25 mouse cellular contexts compared by ENCODE assay signal in genomic region chr11:50279005-50279404, GRCm38 (mm10). TPM values are rescaled to one million over a fixed set of nuclear protein-coding genes. Genes with fewer than 3 reads are reported as not detected.
DNase-seq lines count a peak whose midpoint lies in the region; ATAC-seq and TF ChIP-seq lines count a peak whose summit lies in the region.
"Had no signal": no experiment of that assay in that cellular context is flagged by ENCODE, and none has a peak within 500 bp of the region (broad histone marks: within the 10 kb centered on the region; RNA-seq: fewer than 3 reads in every experiment).

No protein-coding gene starts in this region.

- no peaks in the 10 kb centered on the region for H3K4me1 ChIP-seq in lung, embryonic 14.5 days (ENCODE audit: insufficient read depth)
- H3K4me1 ChIP-seq in lung, adult 2 months (ENCODE audit: control insufficient read depth, insufficient read depth, low read length), result peaks cover 8% of the 10 kb centered on the region
- H3K4me1 ChIP-seq in embryonic facial prominence, embryonic 15.5 days, result peaks cover 14% of the 10 kb centered on the region; the same call in 1 of the 2 replicates
- H3K4me1 ChIP-seq in stomach, embryonic 16.5 days (ENCODE audit: control insufficient read depth, insufficient read depth, low read length), result peaks cover 14% of the 10 kb centered on the region
- H3K4me1 ChIP-seq: forebrain, embryonic 10.5 days; hindbrain, embryonic 13.5 days had no signal

- 0 out of 2 replicates have a peak, but pooled peaks have one; percentile 14 for ATAC-seq in lung, embryonic 14.5 days (ENCODE audit: insufficient read depth)
- no peak for ATAC-seq in embryonic facial prominence, embryonic 15.5 days (ENCODE audit: insufficient number of reproducible peaks, low FRiP score, low TSS enrichment, low read depth)
- ATAC-seq in stomach, embryonic 16.5 days (ENCODE audit: insufficient read depth, low FRiP score), result no peak
- ATAC-seq: activated CD4-positive, CD25-positive, alpha-beta regulatory T cell, adult 4 months; forebrain, embryonic 16.5 days; hindbrain, postnatal 0 days; Patski had no signal

- no peak overlapping the region; the same call in 1 of the 2 replicates for H3K27ac ChIP-seq in lung, embryonic 14.5 days (ENCODE audit: low read depth)
- 0 out of 2 replicates have a peak overlapping the region, but pooled peaks have one; percentile 1 for H3K27ac ChIP-seq in embryonic facial prominence, embryonic 15.5 days (replicated peaks)
- peak overlapping the region; percentile 81 for H3K27ac ChIP-seq in stomach, embryonic 16.5 days (ENCODE audit: low read length)
- H3K27ac ChIP-seq: forebrain, embryonic 10.5 days; gastrocnemius, adult 2 months; heart, embryonic 15.5 days; hindbrain, embryonic 13.5 days; hindbrain, postnatal 0 days had no signal

- TF ChIP-seq POLR2A in lung, adult 2 months (IDR thresholded peaks at IDR 0.05; ENCODE audit: borderline replicate concordance, extremely low read depth, low read depth, low read length), result no peak

- WGBS in lung, embryonic 14.5 days, result 70% methylated on average over 4 of the region's 4 CpGs
- 65% methylated on average over 4 of the region's 4 CpGs for WGBS in lung, adult 2 months
- WGBS in embryonic facial prominence, embryonic 15.5 days, result 64% methylated on average over 4 of the region's 4 CpGs
- 67% methylated on average over 4 of the region's 4 CpGs for WGBS in stomach, embryonic 16.5 days

- no peaks in the 10 kb centered on the region for H3K27me3 ChIP-seq in lung, embryonic 14.5 days (ENCODE audit: insufficient read depth, low read length)
- no peaks in the 10 kb centered on the region for H3K27me3 ChIP-seq in embryonic facial prominence, embryonic 15.5 days
- H3K27me3 ChIP-seq in stomach, embryonic 16.5 days (ENCODE audit: control insufficient read depth, insufficient read depth, low read length), result no peaks in the 10 kb centered on the region
- H3K27me3 ChIP-seq: CH12.LX; heart, embryonic 15.5 days; hindbrain, embryonic 13.5 days; Patski had no signal

- peaks cover 17% of the 10 kb centered on the region; the same call in 1 of the 2 replicates for H3K36me3 ChIP-seq in lung, embryonic 14.5 days (ENCODE audit: insufficient read depth)
- H3K36me3 ChIP-seq in embryonic facial prominence, embryonic 15.5 days, result 0 out of 2 replicates have a peak, but pooled peaks cover 10% of the 10 kb centered on the region
- peaks cover 7% of the 10 kb centered on the region; the same call in 1 of the 2 replicates for H3K36me3 ChIP-seq in stomach, embryonic 16.5 days (ENCODE audit: control insufficient read depth, insufficient read depth, low read length)
- H3K36me3 ChIP-seq: heart, embryonic 15.5 days had no signal

- H3K4me2 ChIP-seq in lung, embryonic 14.5 days, result no peak overlapping the region
- H3K4me2 ChIP-seq in embryonic facial prominence, embryonic 15.5 days (replicated peaks), result no peak overlapping the region
- H3K4me2 ChIP-seq in stomach, embryonic 16.5 days (ENCODE audit: low read depth, low read length), result no peak overlapping the region
- H3K4me2 ChIP-seq: heart, embryonic 11.5 days; heart, embryonic 15.5 days; hindbrain, embryonic 13.5 days had no signal

- no peak for TF ChIP-seq CTCF in lung, embryonic 14.5 days (IDR thresholded peaks at IDR 0.05; ENCODE audit: low read depth)
- no peak for TF ChIP-seq CTCF in lung, adult 2 months (IDR thresholded peaks at IDR 0.05; ENCODE audit: insufficient read depth, low read length)

- H3K9ac ChIP-seq in lung, embryonic 14.5 days, result no peak overlapping the region
- no peak overlapping the region for H3K9ac ChIP-seq in embryonic facial prominence, embryonic 15.5 days
- no peak overlapping the region for H3K9ac ChIP-seq in stomach, embryonic 16.5 days (ENCODE audit: low read length)
- H3K9ac ChIP-seq: heart, embryonic 15.5 days; hindbrain, embryonic 13.5 days had no signal

- DNase-seq in lung, embryonic 14.5 days, result peak; percentile 51
- DNase-seq in lung, postnatal 4 days, result no peak
- peak; percentile 22 for DNase-seq in lung, postnatal 36 days
- no peak for DNase-seq in lung, adult 2 months
- no peak for DNase-seq in ovary, postnatal 10 days (ENCODE audit: low spot score)
- DNase-seq in cerebellum, postnatal 14 days, result no peak
- DNase-seq: adrenal gland, adult 2 months; adrenal gland, postnatal 25 days; cerebellum, adult 18-20 months; cerebellum, adult 9-11 months; gastrocnemius, adult 2 months; gastrocnemius, postnatal 25 days; heart, adult 18-20 months; heart, postnatal 14 days had no signal

- H3K9me3 ChIP-seq in lung, embryonic 14.5 days (ENCODE audit: low read depth, low read length), result no peaks in the 10 kb centered on the region
- H3K9me3 ChIP-seq in embryonic facial prominence, embryonic 15.5 days (replicated peaks), result no peaks in the 10 kb centered on the region
- H3K9me3 ChIP-seq in stomach, embryonic 16.5 days (replicated peaks; ENCODE audit: control insufficient read depth, low read length), result no peaks in the 10 kb centered on the region
- H3K9me3 ChIP-seq: forebrain, embryonic 10.5 days; heart, embryonic 15.5 days; hindbrain, embryonic 13.5 days had no signal

- H3K4me3 ChIP-seq in lung, embryonic 14.5 days (ENCODE audit: low read depth, low read length), result no peak overlapping the region
- H3K4me3 ChIP-seq in lung, adult 2 months (replicated peaks; ENCODE audit: extremely low read depth, low read depth, low read length), result no peak overlapping the region
- no peak overlapping the region for H3K4me3 ChIP-seq in embryonic facial prominence, embryonic 15.5 days (replicated peaks)
- no peak overlapping the region for H3K4me3 ChIP-seq in stomach, embryonic 16.5 days (replicated peaks; ENCODE audit: low read length)
- H3K4me3 ChIP-seq: forebrain, embryonic 10.5 days; gastrocnemius, adult 2 months; heart, embryonic 15.5 days; hindbrain, embryonic 13.5 days had no signal

RNA-seq across cellular contexts. Expression of gene Maml1, which starts 13.1 kb away (rescaled TPM):
- polyA plus RNA-seq in lung, embryonic 14.5 days (2014; fragmentation: Nextera tagmentation; extraction: Ambion mirVana), result 11.1 and 11.5 TPM in 2 replicates
- 19.5 and 22.5 TPM in 2 replicates for polyA plus RNA-seq in lung, adult 2 months (2012; rRNA removed)
- 5.8 and 6.9 TPM in 2 replicates for polyA plus RNA-seq in embryonic facial prominence, embryonic 15.5 days (2015; fragmentation: Nextera tagmentation; extraction: Ambion mirVana)
- polyA plus RNA-seq in stomach, embryonic 16.5 days (2015; fragmentation: Nextera tagmentation; extraction: Ambion mirVana), result 4.1 and 4.7 TPM in 2 replicates

RNA-seq across cellular contexts. Expression of gene Ltc4s, which starts 40.6 kb away (rescaled TPM):
- 2.1 and 3.2 TPM in 2 replicates for polyA plus RNA-seq in lung, embryonic 14.5 days (2014; fragmentation: Nextera tagmentation; extraction: Ambion mirVana)
- 106 and 119 TPM in 2 replicates for polyA plus RNA-seq in lung, adult 2 months (2012; rRNA removed)
- polyA plus RNA-seq in embryonic facial prominence, embryonic 15.5 days (2015; fragmentation: Nextera tagmentation; extraction: Ambion mirVana), result 2.5 and 4.0 TPM in 2 replicates
- 3.5 and 5.9 TPM in 2 replicates for polyA plus RNA-seq in stomach, embryonic 16.5 days (2015; fragmentation: Nextera tagmentation; extraction: Ambion mirVana)
- polyA plus RNA-seq: activated CD4-positive, CD25-positive, alpha-beta regulatory T cell, adult 4 months; Patski had no signal

RNA-seq across cellular contexts. Expression of gene Canx, which starts 46.5 kb away (rescaled TPM):
- polyA plus RNA-seq in lung, embryonic 14.5 days (2014; fragmentation: Nextera tagmentation; extraction: Ambion mirVana), result 269 and 282 TPM in 2 replicates
- 38.3 and 62.3 TPM in 2 replicates for polyA plus RNA-seq in lung, adult 2 months (2012; rRNA removed)
- polyA plus RNA-seq in embryonic facial prominence, embryonic 15.5 days (2015; fragmentation: Nextera tagmentation; extraction: Ambion mirVana), result 284 and 286 TPM in 2 replicates
- 341 and 342 TPM in 2 replicates for polyA plus RNA-seq in stomach, embryonic 16.5 days (2015; fragmentation: Nextera tagmentation; extraction: Ambion mirVana)

Comparison
In these comparisons a context has a peak if more than half of its experiments do, and no peak if none do; other contexts are left out.
1. DNase-seq: peak in lung, embryonic 14.5 days (single experiment) and lung, postnatal 36 days (single experiment); none in lung, postnatal 4 days (0 of 2), lung, adult 2 months (single experiment), ovary, postnatal 10 days (single experiment) and cerebellum, postnatal 14 days (0 of 2).
2. RNA of gene Ltc4s, which starts 40.6 kb away (polyA plus RNA-seq): 106 to 119 TPM in lung, adult 2 months; 2.5 to 4.0 TPM in embryonic facial prominence, embryonic 15.5 days, 3.5 to 5.9 TPM in stomach, embryonic 16.5 days and 2.1 to 3.2 TPM in lung, embryonic 14.5 days; every median in the first group is over 10 times any median in the second.